Mouse (Mus musculus) small intestine, adult 2 months (tissue): Measurements from ENCODE around the gene Hsdl2.
"Not testable (repeated sequence)": the region's sequence is repeated elsewhere in the genome, so short reads cannot be mapped to it uniquely, and the experiment has no call there.

ENCODE experiments used
- CTCF ChIP-seq: fragments of 200-500 bp; IDR thresholded peaks from 2 replicates; pipeline ENCODE4 v1.5.1; 2012; ENCODE audit warnings: low read depth, mild to moderate bottlenecking, control low read depth, inconsistent platforms, low read length, moderate library complexity, mixed read lengths; ENCODE audit not compliant: insufficient replicate concordance, insufficient read length; ENCODE audit errors: extremely low read depth
- POLR2A ChIP-seq: fragments of 200-500 bp; IDR thresholded peaks from 2 replicates; pipeline ENCODE4 v1.6.1; 2012; ENCODE audit warnings: low read depth, mild to moderate bottlenecking, control low read depth, inconsistent platforms, low read length, moderate library complexity

- TF ChIP-seq POLR2A, CTCF: not testable (repeated sequence)
Measured at GRCm38 (mm10) chr4:59557343-59557742, 24.0 kb upstream of the Hsdl2 start.
